Mouse (Mus musculus): ENCODE measurements around the gene Brsk1.

Brsk1 gene

GRCm38 (mm10) chr7:4670655-4671255 is 19.6 kb upstream of the Brsk1 start:
- no peak for DNase-seq

DNA sequence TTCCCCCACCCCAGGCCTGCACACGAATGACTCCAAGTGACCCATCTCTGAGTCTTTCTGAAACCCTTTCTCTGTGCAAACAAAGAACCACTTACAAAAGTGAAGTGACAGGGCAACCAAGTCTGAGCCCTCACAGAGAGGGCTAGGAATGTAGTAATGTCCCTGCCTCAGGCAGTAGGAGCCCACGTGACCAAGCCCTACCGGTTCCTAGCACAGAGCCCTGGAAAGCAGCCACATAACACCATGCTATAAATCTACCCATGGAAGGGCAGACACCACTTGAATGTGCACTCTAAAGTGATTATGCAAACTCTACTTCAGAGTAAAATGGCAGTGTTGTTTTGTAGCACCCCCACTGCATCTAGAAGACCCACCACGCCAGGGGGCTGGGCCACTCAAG is 18.4 kb upstream of the Brsk1 start:
- peak; percentile 32 to 55 for DNase-seq

GRCm38 (mm10) chr7:4674114-4674731 is 16.2 kb upstream of the Brsk1 start:
- DNase-seq: no peak

- no peak for DNase-seq
These were observed 15.2 kb upstream of the Brsk1 start for GRCm38 (mm10) chr7:4675200-4675599.

DNA sequence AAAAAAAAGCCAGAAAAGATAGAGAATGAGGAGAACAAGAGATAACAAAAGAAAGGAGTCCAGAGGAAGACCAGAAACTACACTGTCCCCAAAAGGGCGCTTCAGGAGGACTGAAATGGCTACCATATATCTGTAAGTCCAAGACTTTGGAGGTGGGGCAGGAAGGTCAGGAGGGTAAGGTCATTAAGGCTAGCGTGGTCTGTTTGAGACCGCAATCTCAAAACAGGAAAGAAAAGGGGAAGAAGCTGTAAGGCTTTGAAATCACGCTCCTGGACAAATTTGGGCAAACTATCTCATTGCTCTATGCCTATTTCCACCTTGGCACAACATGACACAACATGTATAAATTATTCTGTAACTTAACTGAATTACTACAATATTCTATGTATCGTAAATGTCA is 7.1 kb upstream of the Brsk1 start:
- DNase-seq: no peak

- no peak for DNase-seq
These were observed 6.2 kb upstream of the Brsk1 start for GRCm38 (mm10) chr7:4684203-4684602.

- DNase-seq: peak; percentile 98 to 99
These were observed 5.6 kb upstream of the Brsk1 start, which contains the start of gene Hspbp1 for GRCm38 (mm10) chr7:4684632-4685417. Gene Hspbp1, minus strand, starts transcription at chr7:4685068.

DNA sequence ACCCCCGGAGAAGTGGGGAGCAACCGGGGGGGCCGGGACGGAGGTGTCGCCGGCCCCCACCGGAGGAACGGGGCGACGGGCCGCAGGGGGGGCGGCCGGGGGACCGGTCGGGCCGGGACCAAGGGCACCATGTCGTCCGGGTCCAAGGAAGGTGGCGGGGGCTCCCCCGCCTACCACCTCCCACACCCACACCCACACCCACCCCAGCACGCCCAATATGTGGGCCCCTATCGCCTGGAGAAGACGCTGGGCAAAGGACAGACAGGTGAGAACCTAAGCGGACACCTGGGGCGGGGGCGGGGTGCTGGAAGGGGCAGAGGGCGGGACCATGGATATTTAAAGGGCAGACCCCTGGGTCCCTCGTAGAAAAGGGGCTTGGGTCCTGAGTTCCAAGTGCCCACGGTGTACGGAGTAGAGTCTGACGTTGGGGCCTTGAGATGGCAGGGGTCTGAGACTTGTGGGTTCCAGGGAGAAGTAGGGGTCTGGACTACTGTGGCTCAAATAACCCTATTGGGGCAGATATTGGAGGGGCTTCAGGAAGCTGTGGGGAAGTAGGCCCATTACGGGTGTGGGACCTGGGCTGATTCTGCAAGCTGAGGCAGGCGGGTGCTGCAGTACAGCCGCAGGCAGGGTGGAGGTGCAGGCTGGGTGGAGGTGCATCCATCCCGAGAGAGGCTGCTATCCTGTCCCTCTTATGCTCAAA is 698 bp downstream of the Brsk1 start:
- no peak for DNase-seq

GRCm38 (mm10) chr7:4693004-4693403 is 2.6 kb downstream of the Brsk1 start:
- no peak for DNase-seq

GRCm38 (mm10) chr7:4702334-4702733 is 11.9 kb downstream of the Brsk1 start:
- no peak for DNase-seq

GRCm38 (mm10) chr7:4703195-4703594 is 12.8 kb downstream of the Brsk1 start:
- DNase-seq: no peak

GRCm38 (mm10) chr7:4705098-4705497 is 14.7 kb downstream of the Brsk1 start:
- DNase-seq: peak; percentile 32 to 49

GRCm38 (mm10) chr7:4712594-4712993 is 22.2 kb downstream of the Brsk1 start:
- no peak for DNase-seq

DNA sequence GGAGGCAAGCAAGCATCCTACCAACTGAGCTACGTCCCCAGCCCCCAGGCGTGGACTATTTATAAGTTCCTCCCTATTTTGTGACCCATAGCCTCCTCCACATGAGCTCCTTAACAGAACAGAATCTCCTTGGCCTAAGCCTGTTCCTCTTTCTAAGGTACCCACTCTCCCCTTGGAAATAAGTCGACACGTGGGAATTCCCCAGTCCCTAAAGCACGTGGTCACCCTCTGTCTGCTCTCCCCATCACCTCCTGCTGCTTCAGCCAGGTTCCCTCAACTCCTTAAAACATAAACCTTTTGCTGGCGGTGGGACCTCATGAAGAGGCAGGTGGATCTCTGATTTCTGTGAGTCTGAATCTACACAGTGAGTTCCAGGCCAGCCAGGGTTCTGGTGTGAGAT is 26.6 kb downstream of the Brsk1 start:
- no peak for DNase-seq

GRCm38 (mm10) chr7:4719276-4719675 is 28.9 kb downstream of the Brsk1 start:
- DNase-seq: no peak

DNA sequence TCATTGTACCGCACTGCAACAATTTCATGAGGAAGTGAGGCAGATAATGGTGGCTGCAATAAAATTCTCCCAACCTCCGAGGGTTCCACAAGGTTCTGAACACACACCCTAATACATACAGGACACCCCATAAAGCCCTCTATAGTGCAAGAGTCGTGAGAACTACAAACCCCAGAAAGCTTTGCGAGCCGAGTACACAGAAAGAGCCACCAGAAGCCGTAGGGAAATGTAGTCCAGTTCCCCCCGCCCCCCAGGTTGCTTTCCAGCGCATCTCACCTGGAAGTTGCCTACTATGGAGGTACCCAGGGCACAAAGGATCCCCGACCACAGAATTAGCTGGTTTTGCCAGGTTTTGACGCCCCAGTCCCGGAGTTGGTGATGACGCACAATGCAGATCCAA is 33.1 kb downstream of the Brsk1 start:
- DNase-seq: no peak

- DNase-seq: no peak
These were observed 34.0 kb downstream of the Brsk1 start for GRCm38 (mm10) chr7:4724359-4724758.

DNA sequence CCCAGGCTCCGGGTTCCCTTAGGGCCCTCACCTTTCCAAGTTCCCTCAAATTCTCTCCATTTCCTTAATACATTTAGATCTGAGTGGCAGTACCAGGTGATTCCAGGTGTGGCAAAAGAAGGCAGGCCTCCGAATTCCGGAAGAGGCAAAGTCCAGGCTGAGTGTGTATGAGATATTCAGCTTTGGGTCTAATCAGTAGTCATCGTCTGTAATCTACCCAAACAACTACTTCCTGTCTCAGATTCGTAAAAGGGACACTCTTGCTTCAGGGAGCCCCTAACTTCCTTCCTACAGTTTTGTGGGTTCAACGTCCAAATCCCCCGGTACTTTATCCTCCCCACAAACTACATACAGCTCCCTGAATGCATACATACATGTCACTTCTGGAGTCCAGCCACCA is 34.8 kb downstream of the Brsk1 start, which contains the start of gene Tmem150b:
Gene Tmem150b, minus strand, starts transcription at position 81 of the 400 bp plus-strand sequence.
- no peak for DNase-seq

GRCm38 (mm10) chr7:4731090-4731489 is 40.7 kb downstream of the Brsk1 start:
- no peak for DNase-seq

DNA sequence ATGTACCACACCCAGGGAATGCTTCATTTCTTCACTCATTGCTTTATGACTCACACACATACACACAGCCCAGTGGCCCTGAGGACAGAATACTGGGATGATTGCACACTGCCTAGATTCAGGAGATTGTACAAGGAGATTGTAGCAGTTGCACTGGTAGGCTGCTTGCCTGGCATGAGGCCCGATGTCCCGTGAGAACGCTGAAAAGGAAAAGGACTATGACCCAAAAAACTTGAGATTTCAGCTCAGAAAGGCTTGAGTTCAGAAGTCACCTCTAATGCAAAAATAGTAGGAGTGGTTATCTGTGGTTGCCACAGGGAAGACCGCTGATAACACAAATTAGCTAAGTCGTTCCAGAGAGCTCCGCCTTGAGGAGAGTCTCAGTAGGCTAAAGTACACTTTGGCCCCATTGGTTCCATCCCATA is 42.6 kb downstream of the Brsk1 start:
- DNase-seq: peak; percentile 66 to 67

DNA sequence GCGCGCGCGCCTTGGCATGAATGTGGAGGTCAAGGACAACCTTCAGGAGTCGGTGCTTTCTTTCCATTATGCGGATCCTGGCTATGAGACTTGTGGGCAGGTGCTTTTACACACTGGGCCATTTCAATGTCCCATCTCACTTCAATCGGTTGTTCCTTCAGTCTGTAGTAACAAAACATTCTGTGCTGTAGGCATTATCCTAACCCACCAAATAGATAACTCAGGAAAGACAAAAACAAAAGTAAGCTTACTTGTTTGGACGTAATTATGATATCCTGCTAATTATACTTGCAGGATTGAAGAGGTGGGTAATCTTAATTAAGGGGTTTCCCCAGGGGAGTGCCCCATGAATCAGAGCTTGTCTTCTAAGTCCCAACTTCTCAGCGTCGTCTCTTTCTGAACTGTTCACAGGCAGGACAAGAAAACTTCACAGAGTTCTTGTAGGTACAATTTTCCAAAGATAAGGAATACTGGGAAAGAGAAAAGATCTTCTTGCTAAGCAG is 48.7 kb downstream of the Brsk1 start:
- DNase-seq: no peak

DNA sequence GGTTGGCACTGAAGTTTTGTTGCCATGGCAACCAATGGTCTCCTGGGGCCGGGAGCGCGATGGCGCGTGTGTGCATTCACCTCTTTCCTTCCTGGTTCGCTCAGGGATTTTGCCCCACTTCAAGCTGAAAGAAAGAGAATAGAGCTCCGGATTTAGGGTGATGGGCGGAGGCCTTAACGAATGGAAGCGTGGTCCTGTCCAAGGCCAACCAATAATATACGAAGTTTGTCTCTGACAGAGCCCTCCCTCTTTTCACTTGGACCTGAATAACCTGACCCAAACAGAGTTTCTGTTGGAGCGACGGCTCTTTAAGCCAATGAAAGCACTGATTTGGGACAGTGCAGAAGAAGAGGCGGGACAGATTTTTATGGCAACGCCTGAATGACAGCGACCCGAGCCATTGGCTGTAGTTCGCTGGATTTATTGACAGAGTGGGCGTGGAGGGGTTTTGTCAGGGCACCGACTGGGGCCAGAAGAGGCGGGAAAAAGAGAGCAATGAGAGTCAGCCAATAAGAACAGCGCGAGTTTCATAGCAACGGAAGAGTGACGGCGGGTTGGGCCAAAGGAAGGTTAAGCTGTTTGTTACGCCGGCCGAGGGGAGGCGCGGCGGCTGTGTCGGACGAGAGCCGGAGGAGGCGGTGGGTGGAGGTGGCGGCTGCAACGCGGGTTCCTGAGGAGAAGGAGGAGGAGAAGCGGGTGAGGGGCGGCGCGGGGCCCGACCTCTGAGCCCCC is 49.3 kb downstream of the Brsk1 start, which contains the start of gene Kmt5c:
Gene Kmt5c, plus strand, starts transcription at position 572 of the 732 bp plus-strand sequence.
- DNase-seq: peak; percentile 99 to 100
